Mouse (Mus musculus) c-Kit-positive CD71-negative TER-119-negative erythroid progenitor cells, embryonic 14.5 days (primary cell): ENCODE results near the gene Trim12a.
"Not testable (repeated sequence)": the region's sequence is repeated elsewhere in the genome, so short reads cannot be mapped to it uniquely, and the experiment has no call there.

ENCODE experiments used
- DNase-seq: peaks from one replicate; pipeline ENCODE4 v3.0.0-alpha.2; 2013; ENCODE audit warnings: low read depth

The Trim12a gene

GRCm38 (mm10) chr7:104315369-104316080 is at the start of gene Trim12a:
Gene Trim12a, minus strand, starts transcription at chr7:104315466.
- DNase-seq = not testable (repeated sequence)

GRCm38 (mm10) chr7:104353600-104353967 is 38.3 kb upstream of the Trim12a start:
- DNase-seq = no peak

- peak; percentile 64 for DNase-seq
Observed at GRCm38 (mm10) chr7:104352717-104353599, 37.7 kb upstream of the Trim12a start, which contains the start of gene Trim12c. Gene Trim12c, minus strand, starts transcription at chr7:104353362.

- DNase-seq = not testable (repeated sequence)
Observed at GRCm38 (mm10) chr7:104348043-104348442, 32.8 kb upstream of the Trim12a start.

- not testable (repeated sequence) for DNase-seq
Observed at GRCm38 (mm10) chr7:104340744-104341143, 25.5 kb upstream of the Trim12a start.

GRCm38 (mm10) chr7:104335547-104335946 is 20.3 kb upstream of the Trim12a start:
- DNase-seq = not testable (repeated sequence)

GRCm38 (mm10) chr7:104329171-104329570 is 13.9 kb upstream of the Trim12a start, which contains the start of gene Trim34b:
Gene Trim34b, plus strand, starts transcription at chr7:104329471.
- not testable (repeated sequence) for DNase-seq

- no peak for DNase-seq
Observed at GRCm38 (mm10) chr7:104322028-104322427, 6.8 kb upstream of the Trim12a start.

GRCm38 (mm10) chr7:104314796-104315353 is 391 bp downstream of the Trim12a start:
- DNase-seq = no peak

- DNase-seq = no peak
Observed at GRCm38 (mm10) chr7:104291638-104292400, 23.4 kb downstream of the Trim12a start.

- no peak for DNase-seq
Observed at GRCm38 (mm10) chr7:104290641-104291040, 24.6 kb downstream of the Trim12a start.

- not testable (repeated sequence) for DNase-seq
Observed at GRCm38 (mm10) chr7:104287576-104288443, 27.5 kb downstream of the Trim12a start, which contains the start of gene Trim5. Gene Trim5, minus strand, starts transcription at chr7:104288094.

GRCm38 (mm10) chr7:104279361-104279760 is 35.9 kb downstream of the Trim12a start:
- not testable (repeated sequence) for DNase-seq

- not testable (repeated sequence) for DNase-seq
Observed at GRCm38 (mm10) chr7:104265335-104265734, 49.9 kb downstream of the Trim12a start.

GRCm38 (mm10) chr7:104260380-104260779 is 54.9 kb downstream of the Trim12a start:
- not testable (repeated sequence) for DNase-seq
